Mouse (Mus musculus) cerebellum, adult (tissue): ENCODE data around the gene Poc1b.
"Not testable (repeated sequence)": the region's sequence is repeated elsewhere in the genome, so short reads cannot be mapped to it uniquely, and the experiment has no call there.

Experiments used
- ATAC-seq: cut with Nextera tagmentation; 2 replicates; pipeline ENCODE4 v1.9.2; 2017; ENCODE audit warnings: mild to moderate bottlenecking, moderate library complexity, mixed read lengths; ENCODE audit not compliant: insufficient number of reproducible peaks, low FRiP score, low TSS enrichment

Gene Poc1b

GRCm38 (mm10) chr10:99152063-99152462 lies 45.2 kb downstream of the Poc1b start:
- no peak for ATAC-seq

DNA sequence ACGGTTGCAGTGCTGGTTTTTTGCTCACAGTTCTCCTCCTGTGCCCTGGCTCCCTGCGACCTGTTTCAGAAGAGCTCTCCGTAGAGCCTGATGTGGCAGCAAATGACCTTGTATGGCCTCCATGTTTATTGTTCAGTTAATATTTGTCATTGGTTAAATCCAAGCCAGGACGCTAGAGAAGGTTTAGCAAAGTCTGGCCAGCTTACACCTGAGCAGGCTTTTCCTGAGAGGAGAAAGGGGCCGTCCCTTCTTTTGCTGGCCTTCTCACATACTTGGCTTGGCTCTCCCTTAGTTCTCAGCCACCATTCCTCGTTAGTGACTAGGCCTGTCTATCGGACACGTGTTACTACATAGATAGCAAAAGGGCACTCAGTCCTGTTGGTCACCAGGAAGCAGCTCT lies 47.8 kb downstream of the Poc1b start:
- ATAC-seq, result no peak

DNA sequence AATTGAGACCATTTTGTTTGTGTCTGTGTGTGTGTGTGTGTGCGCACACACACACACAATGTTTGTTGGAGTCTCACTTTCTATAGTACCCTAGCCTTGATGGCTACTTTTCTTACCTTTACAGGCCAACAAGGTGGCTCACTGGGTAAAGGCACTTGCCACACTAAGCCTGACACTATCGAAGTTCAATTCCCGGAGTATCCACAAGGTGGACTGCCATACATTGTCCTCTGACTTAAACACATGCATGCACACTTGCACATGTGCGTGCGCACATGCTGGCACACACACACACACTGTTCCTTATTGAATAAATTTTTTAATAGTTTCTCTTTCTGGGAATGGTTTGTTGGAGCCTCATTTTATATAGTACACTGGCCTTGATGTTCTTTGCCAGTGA lies 50.0 kb downstream of the Poc1b start:
- ATAC-seq, result no peak

GRCm38 (mm10) chr10:99157697-99158096 lies 50.9 kb downstream of the Poc1b start:
- ATAC-seq, result not testable (repeated sequence)

DNA sequence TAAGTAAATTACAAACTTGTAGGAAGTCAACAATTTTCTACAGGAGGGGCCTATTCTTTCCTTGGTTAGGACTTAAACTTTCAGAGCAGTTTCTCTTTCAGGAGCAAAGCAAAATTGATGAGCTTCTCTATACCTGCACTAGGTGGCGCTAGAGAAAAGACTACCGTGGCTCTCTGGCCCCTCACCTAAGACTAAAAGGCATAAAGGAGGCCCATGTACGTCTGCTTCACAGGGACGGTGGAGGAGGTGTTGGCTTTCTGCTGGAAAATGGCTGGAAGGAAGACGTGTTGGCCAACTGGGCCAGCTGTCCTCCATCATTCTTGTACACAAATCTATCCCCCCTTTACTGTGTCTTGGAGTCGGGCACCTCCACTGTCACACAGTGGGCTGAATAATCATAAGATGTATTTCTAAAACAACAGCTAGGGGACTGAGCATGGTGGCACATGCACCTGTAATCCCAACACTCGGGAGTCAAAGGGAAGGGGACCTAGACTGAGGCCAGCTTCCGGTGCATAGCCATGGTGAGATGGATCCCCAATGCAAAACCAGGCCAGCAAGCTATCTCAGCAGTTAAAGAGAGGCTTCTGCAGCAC lies 55.2 kb downstream of the Poc1b start:
- peak; percentile 49 for ATAC-seq

DNA sequence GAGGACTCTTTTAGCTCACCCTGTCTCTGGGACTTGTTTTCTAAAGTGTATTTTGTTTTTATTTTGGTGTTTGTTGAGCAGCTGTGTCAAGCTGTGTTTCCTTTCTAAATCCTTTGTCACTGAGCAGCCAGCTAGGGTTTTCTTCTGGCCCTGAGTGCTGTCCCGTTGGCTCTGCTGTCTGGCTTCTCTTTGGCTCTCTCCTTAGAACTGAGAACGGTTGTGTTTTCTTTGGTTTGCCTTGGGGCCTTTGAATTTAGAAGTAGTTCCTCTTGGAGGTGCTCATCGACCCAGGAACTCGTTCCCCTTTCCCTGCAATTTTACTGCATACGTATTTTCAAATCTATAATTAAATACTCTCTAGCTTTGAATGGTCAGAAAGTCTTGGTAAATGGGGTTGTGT lies 56.2 kb downstream of the Poc1b start:
- no peak for ATAC-seq

GRCm38 (mm10) chr10:99164871-99165477 lies 58.1 kb downstream of the Poc1b start:
- 0 out of 2 replicates have a peak, but pooled peaks have one; percentile 17 for ATAC-seq

DNA sequence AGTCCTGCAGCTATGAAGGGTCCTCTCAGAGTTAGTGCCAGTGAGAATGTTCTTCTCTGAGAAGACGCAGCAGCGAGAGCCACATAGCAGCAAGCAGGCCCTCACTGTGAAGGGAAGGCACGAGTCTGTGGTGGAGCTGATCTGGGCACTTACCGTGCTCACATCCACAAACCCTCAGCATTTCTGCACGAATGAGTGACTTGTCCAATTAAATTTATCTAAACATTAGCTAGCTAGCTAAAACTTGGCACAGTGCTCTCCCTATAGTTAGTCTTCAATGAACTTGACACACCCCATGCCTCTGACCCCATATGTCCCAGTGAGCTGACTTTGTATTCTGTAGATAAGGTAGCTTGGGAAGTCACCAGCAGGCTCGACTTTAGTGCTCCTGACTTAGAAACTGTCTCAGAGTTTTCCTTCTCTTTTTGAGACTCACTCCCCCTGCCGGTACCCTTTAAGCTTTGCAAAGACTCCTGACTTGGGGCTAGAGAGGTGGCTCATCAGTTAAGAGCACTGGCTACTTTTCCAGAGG lies 59.0 kb downstream of the Poc1b start:
- ATAC-seq, result no peak

- no peak for ATAC-seq
These were observed 59.6 kb downstream of the Poc1b start for GRCm38 (mm10) chr10:99166392-99166791.

- no peak for ATAC-seq
These were observed 61.6 kb downstream of the Poc1b start for GRCm38 (mm10) chr10:99168404-99168803.

GRCm38 (mm10) chr10:99168840-99169764 lies 62.3 kb downstream of the Poc1b start:
- no peak; the same call in 1 of the 2 replicates for ATAC-seq

- ATAC-seq, result no peak
These were observed 62.9 kb downstream of the Poc1b start for GRCm38 (mm10) chr10:99169765-99170129.

DNA sequence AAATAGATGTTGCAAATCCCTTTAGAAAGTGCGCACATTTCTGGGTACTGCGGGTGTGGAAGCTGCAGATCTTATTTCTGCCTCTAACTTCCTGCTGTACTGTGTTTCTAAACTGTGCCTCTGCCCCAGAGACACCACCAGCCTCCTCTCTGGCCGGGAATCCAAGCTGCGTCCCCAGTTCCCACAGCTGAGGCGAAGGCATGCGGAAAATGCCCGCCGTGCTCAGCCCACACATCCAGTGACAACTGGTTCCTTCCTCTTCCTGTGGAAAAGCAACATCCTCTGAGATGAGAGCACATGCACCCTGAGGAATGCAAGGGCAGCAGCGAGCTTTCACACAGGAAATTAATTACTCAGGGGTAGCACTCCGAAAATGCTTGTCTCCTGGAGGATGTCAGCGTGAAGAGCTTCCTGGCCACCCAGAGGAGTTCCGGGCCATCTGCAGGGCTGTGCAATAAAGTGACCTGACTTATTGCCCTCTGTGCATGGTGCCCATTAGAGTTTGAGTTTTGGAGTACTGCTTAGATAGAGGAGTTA lies 65.2 kb downstream of the Poc1b start:
- ATAC-seq, result no peak

- no peak for ATAC-seq
These were observed 66.2 kb downstream of the Poc1b start for GRCm38 (mm10) chr10:99172906-99173507.

- ATAC-seq, result no peak
These were observed 70.1 kb downstream of the Poc1b start for GRCm38 (mm10) chr10:99176911-99177310.

DNA sequence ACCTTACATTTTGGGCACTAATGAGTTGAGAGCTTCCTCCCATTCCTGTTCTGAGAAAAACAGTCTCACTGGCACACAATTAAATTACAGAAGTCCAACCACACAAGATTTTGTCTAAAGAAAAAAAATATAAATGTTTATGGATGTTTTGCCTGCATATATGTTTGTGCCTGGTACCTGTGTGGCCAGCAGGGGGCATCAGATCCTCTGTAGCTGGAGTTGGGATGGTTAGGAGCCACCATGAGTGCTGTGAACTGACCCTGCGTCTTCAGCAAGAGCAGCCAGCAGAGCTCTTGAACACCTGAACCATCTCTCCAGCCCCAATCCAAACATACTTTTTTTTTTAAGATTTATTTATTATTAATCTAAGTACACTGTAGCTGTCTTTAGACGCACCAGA lies 71.3 kb downstream of the Poc1b start:
- ATAC-seq, result no peak

DNA sequence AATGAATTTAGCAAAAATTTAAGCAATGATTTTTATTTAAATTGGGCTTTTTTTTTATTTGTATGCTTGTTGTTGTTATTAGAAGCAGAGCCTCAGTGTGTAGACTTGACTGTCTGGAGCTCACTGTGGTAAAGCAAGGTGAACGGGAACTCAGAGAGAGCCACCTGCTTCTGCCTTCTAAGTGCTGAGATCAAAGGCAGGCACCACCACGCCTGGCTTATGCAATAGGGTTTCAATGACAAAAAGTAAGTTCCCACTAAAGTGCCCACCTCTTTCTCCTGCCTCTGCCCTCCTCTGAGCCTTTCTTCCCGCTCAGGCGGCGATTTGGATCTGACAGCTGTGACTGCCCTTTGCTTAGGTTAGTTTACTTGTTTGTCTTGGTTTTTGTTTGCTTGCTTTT lies 72.3 kb downstream of the Poc1b start:
- no peak for ATAC-seq

DNA sequence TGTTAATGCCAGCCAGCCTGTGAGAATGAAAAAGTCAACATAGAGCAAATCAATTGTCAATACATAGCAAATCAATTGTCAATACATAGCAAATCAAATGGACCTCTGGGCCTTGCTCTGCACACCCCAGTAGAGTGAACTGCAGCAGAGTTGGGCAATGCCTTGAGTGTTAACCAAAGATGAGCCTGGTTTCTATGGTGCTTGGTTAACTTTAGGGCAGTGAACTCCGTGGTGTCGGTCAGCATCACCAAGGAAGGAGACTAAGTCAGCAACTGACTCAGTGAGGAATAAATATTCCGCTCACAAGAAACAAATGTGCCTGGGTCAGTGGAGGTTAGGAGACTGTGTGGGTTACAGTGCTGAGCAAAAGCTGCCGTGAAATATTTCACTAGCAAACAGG lies 72.7 kb downstream of the Poc1b start:
- no peak for ATAC-seq

GRCm38 (mm10) chr10:99181497-99181896 lies 74.7 kb downstream of the Poc1b start:
- ATAC-seq, result no peak

DNA sequence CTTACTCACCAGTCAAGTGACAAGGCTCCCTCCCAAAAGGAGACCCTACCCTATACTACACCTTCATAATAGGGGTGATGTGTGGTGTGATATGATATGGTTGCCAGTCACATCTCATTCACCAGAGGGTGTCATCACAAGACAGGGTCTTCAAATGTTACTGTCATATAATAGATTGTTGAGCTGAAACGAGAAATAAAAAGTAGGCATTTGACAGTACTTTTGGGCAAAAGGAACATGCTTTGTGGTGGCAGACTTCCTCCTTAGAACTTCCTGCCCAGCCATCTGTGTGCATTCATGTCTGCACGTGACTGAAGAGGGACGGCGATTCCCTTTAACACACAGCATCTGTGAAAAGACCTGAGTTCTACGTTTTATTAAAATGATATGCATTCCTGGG lies 75.3 kb downstream of the Poc1b start:
- ATAC-seq, result no peak
